Mouse (Mus musculus) liver, postnatal 0 days (tissue): Measurements from ENCODE around the gene Agbl1. TPM values are rescaled to one million over a fixed set of nuclear protein-coding genes. Genes with fewer than 3 reads are reported as not detected.

Experiments used
- ATAC-seq: fragments of 200-750 bp; cut with Nextera tagmentation; 2 replicates; pipeline ENCODE4 v1.8.0; 2017; ENCODE audit warnings: mild to moderate bottlenecking, moderate library complexity
- DNase-seq: peaks from one replicate; pipeline ENCODE4 v3.0.0-alpha.2; 2016
- H3K27ac ChIP-seq: fragments of 300-500 bp; sonication (generic); 2 replicates; pipeline ENCODE4 v1.5.1; 2014; ENCODE audit warnings: antibody characterized with exemption, moderate library complexity, mild to moderate bottlenecking, low read depth
- H3K27me3 ChIP-seq: fragments of 300-500 bp; sonication (generic); 2 replicates; pipeline ENCODE4 v1.6.1; 2014; ENCODE audit warnings: low read length, control low read depth, mixed read lengths; ENCODE audit not compliant: insufficient read depth
- H3K36me3 ChIP-seq: fragments of 300-500 bp; sonication (generic); replicated peaks from 2 replicates; pipeline ENCODE4 v1.6.1; 2014; ENCODE audit warnings: mild to moderate bottlenecking, control low read depth, low read length, moderate library complexity, mixed read lengths; ENCODE audit not compliant: insufficient read depth
- H3K4me1 ChIP-seq: fragments of 300-500 bp; sonication (generic); 2 replicates; pipeline ENCODE4 v1.6.1; 2014; ENCODE audit warnings: antibody characterized with exemption, mild to moderate bottlenecking, control low read depth; ENCODE audit not compliant: insufficient read depth
- H3K4me2 ChIP-seq: fragments of 300-500 bp; sonication (generic); 2 replicates; pipeline ENCODE4 v1.6.1; 2014; ENCODE audit warnings: low read depth, mild to moderate bottlenecking, low read length, moderate library complexity, mixed read lengths
- H3K4me3 ChIP-seq: fragments of 300-500 bp; sonication (generic); 2 replicates; pipeline ENCODE4 v1.5.1; 2014; ENCODE audit warnings: low read depth, low read length
- H3K9ac ChIP-seq: fragments of 300-500 bp; sonication (generic); replicated peaks from 2 replicates; pipeline ENCODE4 v1.6.1; 2014; ENCODE audit warnings: mild to moderate bottlenecking, moderate library complexity
- H3K9me3 ChIP-seq: fragments of 300-500 bp; sonication (generic); 2 replicates; pipeline ENCODE4 v1.6.1; 2016; ENCODE audit warnings: mild to moderate bottlenecking, control low read depth, low read length, mixed read lengths
- CTCF ChIP-seq: sonication (generic); IDR thresholded peaks from 2 replicates; pipeline ENCODE4 v1.5.1; 2016; ENCODE audit warnings: antibody characterized with exemption, low read depth
- EP300 ChIP-seq: IDR thresholded peaks from 2 replicates; pipeline ENCODE4 v1.6.1; 2016; ENCODE audit warnings: antibody characterized with exemption, low read depth, mild to moderate bottlenecking
- WGBS: fragments of 180-500 bp; shearing (Covaris S2); extraction: QIAGEN DNeasy Blood & Tissue Kit; methylation state at CpG from one replicate; pipeline ENCODE4 v1.1.7; 2014; ENCODE audit not compliant: insufficient replicate concordance; 5-methylcytosine and 5-hydroxymethylcytosine counted together
- polyA plus RNA-seq: library from polyadenylated mRNA; unstranded; fragments of >200 nt; fragmentation: Nextera tagmentation; extraction: Ambion mirVana; gene quantifications from 2 replicates; pipeline ENCODE4 v1.2.1, GENCODE M21; 2015

Agbl1 gene
- polyA plus RNA-seq, 1 experiment from 2014 or later: 0.04 TPM

- WGBS: 55% methylated on average over 5 of the region's 5 CpGs
- TF ChIP-seq CTCF: no peak
- no peak for TF ChIP-seq EP300
- ATAC-seq: no peak
Measured at GRCm38 (mm10) chr7:76777237-76777855, 547.7 kb downstream of the Agbl1 start.

DNA sequence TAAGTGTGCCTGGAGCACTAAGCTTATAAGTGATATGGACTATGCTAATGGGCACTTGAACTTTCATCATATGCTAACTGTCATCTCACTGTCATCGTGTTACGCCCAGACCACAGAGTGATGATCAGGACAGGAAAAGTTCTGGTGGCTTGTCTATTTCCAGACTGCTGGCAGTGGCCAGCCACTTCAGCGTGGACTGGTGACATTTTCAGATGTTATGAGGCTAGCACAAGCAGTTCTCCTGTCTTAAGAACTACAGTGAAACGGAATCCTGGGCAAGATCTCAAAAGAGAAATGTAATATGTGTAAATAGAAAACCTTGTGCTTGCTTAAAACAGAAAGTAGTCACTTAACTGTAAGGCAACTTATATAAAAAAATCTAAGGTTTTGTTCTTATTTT is 550.8 kb downstream of the Agbl1 start:
- H3K4me3 ChIP-seq: no peak overlapping the region
- no peak overlapping the region for H3K4me2 ChIP-seq
- H3K9ac ChIP-seq: no peak overlapping the region
- no peaks in the 10 kb centered on the region for H3K9me3 ChIP-seq
- H3K27ac ChIP-seq: no peak overlapping the region
- H3K4me1 ChIP-seq: no peaks in the 10 kb centered on the region
- TF ChIP-seq CTCF: no peak
- TF ChIP-seq EP300: no peak
- no peaks in the 10 kb centered on the region for H3K36me3 ChIP-seq
- ATAC-seq (no peak), DNase-seq (no peak)
- H3K27me3 ChIP-seq: no peaks in the 10 kb centered on the region
- WGBS: 63% methylated on average over 4 of the region's 4 CpGs

More at GRCm38 (mm10) chr7:76777237-76777855, 547.7 kb downstream of the Agbl1 start:
- no peak overlapping the region for H3K9ac ChIP-seq
- DNase-seq: no peak
- H3K36me3 ChIP-seq: no peaks in the 10 kb centered on the region
- H3K4me3 ChIP-seq: no peak overlapping the region
- H3K27me3 ChIP-seq: no peaks in the 10 kb centered on the region
- H3K27ac ChIP-seq: no peak overlapping the region
- H3K4me1 ChIP-seq: no peaks in the 10 kb centered on the region
- no peak overlapping the region for H3K4me2 ChIP-seq
- no peaks in the 10 kb centered on the region for H3K9me3 ChIP-seq

- no peak for DNase-seq
- ATAC-seq: no peak
- Histone ChIP-seq H3K4me3 (no peak overlapping the region), H3K4me1 (no peaks in the 10 kb centered on the region), H3K36me3 (no peaks in the 10 kb centered on the region), H3K9me3 (no peaks in the 10 kb centered on the region), H3K4me2 (no peak overlapping the region), H3K27me3 (no peaks in the 10 kb centered on the region), H3K9ac (no peak overlapping the region), H3K27ac (no peak overlapping the region)
- TF ChIP-seq CTCF: no peak
- no peak for TF ChIP-seq EP300
- WGBS: 28% methylated on average over 1 of the region's 1 CpGs
Measured at GRCm38 (mm10) chr7:76788561-76789306, 559.0 kb downstream of the Agbl1 start.

- H3K4me2 ChIP-seq: no peak overlapping the region
- no peaks in the 10 kb centered on the region for H3K4me1 ChIP-seq
- H3K27ac ChIP-seq: no peak overlapping the region
- H3K9ac ChIP-seq: no peak overlapping the region
- TF ChIP-seq CTCF (no peak), EP300 (no peak)
- H3K27me3 ChIP-seq: no peaks in the 10 kb centered on the region
- H3K36me3 ChIP-seq: no peaks in the 10 kb centered on the region
- 53% methylated on average over 2 of the region's 2 CpGs for WGBS
- DNase-seq (no peak), ATAC-seq (no peak)
- no peak overlapping the region for H3K4me3 ChIP-seq
- no peaks in the 10 kb centered on the region for H3K9me3 ChIP-seq
Measured at GRCm38 (mm10) chr7:76790041-76790440, 560.4 kb downstream of the Agbl1 start.

GRCm38 (mm10) chr7:76791247-76791646 is 561.6 kb downstream of the Agbl1 start:
- TF ChIP-seq CTCF: no peak
- TF ChIP-seq EP300: no peak

GRCm38 (mm10) chr7:76810003-76810402 is 580.3 kb downstream of the Agbl1 start:
- DNase-seq (no peak), ATAC-seq (no peak)
- H3K9me3 ChIP-seq: no peaks in the 10 kb centered on the region
- 32% methylated on average over 3 of the region's 3 CpGs for WGBS
- H3K4me3 ChIP-seq: no peak overlapping the region
- no peak overlapping the region for H3K4me2 ChIP-seq
- no peak overlapping the region for H3K27ac ChIP-seq
- H3K4me1 ChIP-seq: no peaks in the 10 kb centered on the region
- no peaks in the 10 kb centered on the region for H3K27me3 ChIP-seq
- TF ChIP-seq CTCF (no peak), EP300 (no peak)
- no peaks in the 10 kb centered on the region for H3K36me3 ChIP-seq
- no peak overlapping the region for H3K9ac ChIP-seq

More at GRCm38 (mm10) chr7:76791247-76791646, 561.6 kb downstream of the Agbl1 start:
- DNase-seq (no peak), ATAC-seq (no peak)
- Histone ChIP-seq H3K9ac (no peak overlapping the region), H3K4me1 (no peaks in the 10 kb centered on the region), H3K4me2 (no peak overlapping the region), H3K4me3 (no peak overlapping the region), H3K36me3 (no peaks in the 10 kb centered on the region), H3K9me3 (no peaks in the 10 kb centered on the region), H3K27me3 (no peaks in the 10 kb centered on the region), H3K27ac (no peak overlapping the region)
- WGBS: 71% methylated on average over 4 of the region's 4 CpGs
